Mouse (Mus musculus) lung, adult 2 months (tissue): ENCODE data around the gene Adamts4. TPM values are rescaled to one million over a fixed set of nuclear protein-coding genes. Genes with fewer than 3 reads are reported as not detected.

Experiments used
- DNase-seq: peaks from one replicate; pipeline ENCODE4 v3.0.0; 2022
- H3K4me1 ChIP-seq: fragments of 200-500 bp; 2 replicates; pipeline ENCODE4 v1.6.1; 2011; ENCODE audit warnings: low read length; ENCODE audit not compliant: control insufficient read depth, insufficient read depth
- H3K4me3 ChIP-seq: fragments of 200-500 bp; replicated peaks from 2 replicates; pipeline ENCODE3; 2011; ENCODE audit warnings: low read depth, mild to moderate bottlenecking, control low read depth, low read length; ENCODE audit errors: extremely low read depth
- CTCF ChIP-seq: fragments of 200-500 bp; IDR thresholded peaks from 2 replicates; pipeline ENCODE4 v1.5.1; 2011; ENCODE audit warnings: mild to moderate bottlenecking, low read length, control low read depth; ENCODE audit not compliant: insufficient read depth
- POLR2A ChIP-seq: fragments of 200-500 bp; IDR thresholded peaks from 2 replicates; pipeline ENCODE4 v1.6.1; 2011; ENCODE audit warnings: low read depth, mild to moderate bottlenecking, control low read depth, low read length, borderline replicate concordance; ENCODE audit errors: extremely low read depth
- WGBS: fragments of 180-500 bp; shearing (Covaris S2); methylation state at CpG from one replicate; pipeline ENCODE4 v1.1.7; 2018; 5-methylcytosine and 5-hydroxymethylcytosine counted together
- polyA plus RNA-seq: library from polyadenylated mRNA; depleted of rRNA; stranded (reverse); fragments of >200 nt; gene quantifications from 2 replicates; pipeline ENCODE4 v1.2.3, GENCODE M21; 2012

Gene Adamts4
- polyA plus RNA-seq, 1 experiment: 1.3 TPM

GRCm38 (mm10) chr1:171220871-171221270 lies 29.4 kb upstream of the Adamts4 start:
- DNase-seq: peak; percentile 87
- WGBS: 6% methylated on average over 10 of the region's 10 CpGs
- TF ChIP-seq POLR2A: no peak
- peak; percentile 94 for TF ChIP-seq CTCF
- Histone ChIP-seq H3K4me3 (no peak overlapping the region), H3K4me1 (peaks cover 9% of the 10 kb centered on the region)

GRCm38 (mm10) chr1:171221281-171222193 lies 28.7 kb upstream of the Adamts4 start:
- peak overlapping the region; percentile 79 for H3K4me3 ChIP-seq
- 5% methylated on average over 22 of the region's 22 CpGs for WGBS
- TF ChIP-seq POLR2A (no peak), CTCF (no peak)
- H3K4me1 ChIP-seq: peaks cover 9% of the 10 kb centered on the region
- no peak for DNase-seq

- peak; percentile 85 for DNase-seq
- Histone ChIP-seq H3K4me3 (peak within 1 kb of the TSS; percentile 79), H3K4me1 (peaks cover 9% of the 10 kb centered on the region)
- WGBS: 1% methylated on average over 28 of the region's 28 CpGs
- no peak for TF ChIP-seq CTCF
- peak; percentile 55; the same call in 1 of the 2 replicates for TF ChIP-seq POLR2A
These were observed 27.7 kb upstream of the Adamts4 start, which contains the start of gene Tomm40l for GRCm38 (mm10) chr1:171222238-171223155. Tomm40l (minus strand) TSS chr1:171222514.

DNA sequence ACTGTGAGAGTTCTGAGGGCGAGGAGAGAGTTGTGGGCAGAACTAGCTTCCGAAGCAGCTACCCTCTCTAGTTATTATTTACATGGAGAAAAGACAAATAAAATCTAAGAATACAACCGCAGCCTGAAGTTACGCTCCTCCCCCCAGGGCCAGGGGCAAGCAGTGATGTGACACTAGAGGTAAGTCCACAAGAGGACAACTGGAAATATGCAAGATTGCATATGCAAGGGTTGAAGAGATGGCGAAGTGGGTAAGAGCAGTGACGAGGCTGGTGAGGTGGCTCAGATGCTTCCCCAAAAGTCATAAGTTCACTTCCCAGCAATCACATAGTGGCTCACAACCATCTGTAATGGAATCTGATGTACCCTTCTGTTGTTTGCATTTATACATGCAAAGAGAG lies 27.1 kb upstream of the Adamts4 start:
- WGBS: 52% methylated on average over 6 of the region's 6 CpGs
- TF ChIP-seq CTCF (no peak), POLR2A (no peak)
- DNase-seq: no peak
- H3K4me1 ChIP-seq: peaks cover 9% of the 10 kb centered on the region
- peak overlapping the region; percentile 19 for H3K4me3 ChIP-seq

DNA sequence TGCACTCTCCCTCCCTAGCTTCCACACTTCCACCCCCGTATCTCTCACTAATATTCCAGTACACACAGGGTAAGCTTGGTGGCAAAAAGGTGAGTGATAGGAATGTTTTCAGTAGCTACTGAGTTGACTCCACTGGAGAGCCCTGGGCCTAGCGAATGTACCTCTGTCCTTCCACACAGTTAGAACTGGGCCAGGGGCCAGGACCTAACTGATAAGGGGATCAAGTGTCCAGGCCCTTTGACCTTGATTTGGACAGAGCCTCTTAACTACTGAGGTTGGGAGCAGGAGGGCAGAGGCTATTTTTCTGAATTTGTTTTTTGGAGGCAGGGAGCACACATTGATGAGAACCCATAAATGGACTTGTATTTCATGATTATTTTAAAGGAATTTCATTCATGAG lies 26.4 kb upstream of the Adamts4 start:
- 63% methylated on average over 2 of the region's 2 CpGs for WGBS
- peak; percentile 49 for DNase-seq
- TF ChIP-seq POLR2A (no peak), CTCF (no peak)
- Histone ChIP-seq H3K4me1 (peaks cover 9% of the 10 kb centered on the region), H3K4me3 (no peak overlapping the region)

- TF ChIP-seq CTCF (no peak), POLR2A (no peak)
- Histone ChIP-seq H3K4me1 (peaks cover 9% of the 10 kb centered on the region), H3K4me3 (no peak within 1 kb of the TSS)
- 86% methylated on average over 5 of the region's 5 CpGs for WGBS
- DNase-seq: no peak
These were observed 25.4 kb upstream of the Adamts4 start, which contains the start of gene Apoa2 for GRCm38 (mm10) chr1:171224857-171225256. Apoa2 (plus strand) TSS chr1:171225054.

DNA sequence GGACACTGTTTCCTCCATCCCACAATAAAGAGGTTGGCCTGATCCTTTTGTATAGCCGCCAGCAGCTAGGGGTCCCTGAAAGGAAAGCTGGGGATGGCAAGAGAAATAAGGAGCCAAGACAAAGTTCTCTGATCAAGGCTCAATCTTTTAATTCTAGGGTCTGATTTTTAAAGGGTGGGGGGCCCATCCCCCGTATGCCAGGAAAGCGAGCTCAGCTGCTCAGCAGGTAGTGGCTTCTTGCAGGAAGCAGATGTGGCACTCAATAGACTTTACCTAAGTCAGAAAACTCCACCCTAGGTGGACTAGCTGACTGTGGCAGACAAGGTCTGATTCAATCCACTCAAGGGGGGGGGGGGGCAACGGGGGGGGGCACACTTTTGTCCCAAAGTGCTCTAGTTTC lies 23.4 kb upstream of the Adamts4 start:
- H3K4me3 ChIP-seq: no peak overlapping the region
- 68% methylated on average over 4 of the region's 4 CpGs for WGBS
- no peak for DNase-seq
- no peaks in the 10 kb centered on the region; the same call in 1 of the 2 replicates for H3K4me1 ChIP-seq
- TF ChIP-seq CTCF: no peak
- no peak for TF ChIP-seq POLR2A

- DNase-seq: no peak
- Histone ChIP-seq H3K4me1 (no peaks in the 10 kb centered on the region), H3K4me3 (no peak overlapping the region)
- TF ChIP-seq CTCF (no peak), POLR2A (no peak)
- 95% methylated on average over 1 of the region's 1 CpGs for WGBS
These were observed 22.3 kb upstream of the Adamts4 start for GRCm38 (mm10) chr1:171227879-171228278.

DNA sequence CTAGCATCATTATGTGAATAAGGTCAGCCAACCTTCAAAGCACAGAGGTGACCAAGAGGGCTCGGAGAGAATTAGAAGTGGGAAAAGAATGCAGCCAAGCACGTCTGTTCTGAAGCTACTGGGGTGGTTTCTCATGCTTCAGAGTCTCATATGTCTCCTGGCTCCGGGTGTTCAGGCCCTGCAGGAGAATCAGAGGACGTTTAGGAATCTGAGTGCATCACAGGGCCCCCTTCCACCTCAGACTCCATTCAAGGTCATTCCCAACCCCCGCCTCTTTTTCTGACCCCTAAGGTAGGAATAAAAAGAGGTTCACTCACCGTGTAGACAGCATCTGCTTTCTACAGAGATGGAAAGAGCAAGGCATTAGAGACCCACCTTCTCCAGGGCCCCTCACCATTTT lies 20.5 kb upstream of the Adamts4 start:
- TF ChIP-seq POLR2A (no peak), CTCF (no peak)
- DNase-seq: no peak
- H3K4me3 ChIP-seq: no peak overlapping the region
- 61% methylated on average over 6 of the region's 6 CpGs for WGBS
- H3K4me1 ChIP-seq: peaks cover 4% of the 10 kb centered on the region; the same call in 1 of the 2 replicates
